Mouse (Mus musculus) heart, embryonic 16.5 days (tissue): Measurements from ENCODE around the gene Fam19a1. TPM values are rescaled to one million over a fixed set of nuclear protein-coding genes. Genes with fewer than 3 reads are reported as not detected.

Experiments
- ATAC-seq: fragments of 200-750 bp; cut with Nextera tagmentation; replicated peaks from 2 replicates; pipeline ENCODE4 v1.8.0; 2017; ENCODE audit warnings: moderate number of reproducible peaks; ENCODE audit not compliant: insufficient read depth, low FRiP score; ENCODE audit errors: extremely low read depth
- H3K27ac ChIP-seq: fragments of 300-500 bp; sonication (generic); 2 replicates; pipeline ENCODE4 v1.5.1; 2014; ENCODE audit warnings: mild to moderate bottlenecking, low read length, control low read depth, moderate library complexity
- H3K27me3 ChIP-seq: fragments of 300-500 bp; sonication (generic); 2 replicates; pipeline ENCODE4 v1.6.1; 2014; ENCODE audit warnings: low read length, mixed read lengths; ENCODE audit not compliant: control insufficient read depth, insufficient read depth
- H3K36me3 ChIP-seq: fragments of 300-500 bp; sonication (generic); 2 replicates; pipeline ENCODE4 v1.6.1; 2014; ENCODE audit not compliant: control insufficient read depth, insufficient read depth
- H3K4me1 ChIP-seq: fragments of 300-500 bp; sonication (generic); 2 replicates; pipeline ENCODE4 v1.6.1; 2014; ENCODE audit warnings: low read length, mixed read lengths; ENCODE audit not compliant: control insufficient read depth, insufficient read depth
- H3K4me2 ChIP-seq: fragments of 300-500 bp; sonication (generic); 2 replicates; pipeline ENCODE4 v1.6.1; 2014; ENCODE audit warnings: low read depth, mild to moderate bottlenecking, control low read depth, low read length
- H3K4me3 ChIP-seq: fragments of 300-500 bp; sonication (generic); 2 replicates; pipeline ENCODE4 v1.5.1; 2014; ENCODE audit warnings: mild to moderate bottlenecking, control low read depth, low read length
- H3K9ac ChIP-seq: fragments of 300-500 bp; sonication (generic); 2 replicates; pipeline ENCODE4 v1.6.1; 2014; ENCODE audit warnings: low read length, control low read depth
- H3K9me3 ChIP-seq: fragments of 300-500 bp; sonication (generic); replicated peaks from 2 replicates; pipeline ENCODE4 v1.6.1; 2016; ENCODE audit warnings: low read length; ENCODE audit not compliant: control insufficient read depth
- WGBS: fragments of 180-500 bp; shearing (Covaris S2); extraction: QIAGEN DNeasy Blood & Tissue Kit; methylation state at CpG from one replicate; pipeline ENCODE4 v1.1.7; 2014; 5-methylcytosine and 5-hydroxymethylcytosine counted together
- polyA plus RNA-seq: library from polyadenylated mRNA; unstranded; fragments of >200 nt; fragmentation: Nextera tagmentation; extraction: Ambion mirVana; gene quantifications from 2 replicates; pipeline ENCODE4 v1.2.1, GENCODE M21; 2015

Gene Fam19a1
- polyA plus RNA-seq, 1 experiment from 2014 or later: 0.32 TPM

DNA sequence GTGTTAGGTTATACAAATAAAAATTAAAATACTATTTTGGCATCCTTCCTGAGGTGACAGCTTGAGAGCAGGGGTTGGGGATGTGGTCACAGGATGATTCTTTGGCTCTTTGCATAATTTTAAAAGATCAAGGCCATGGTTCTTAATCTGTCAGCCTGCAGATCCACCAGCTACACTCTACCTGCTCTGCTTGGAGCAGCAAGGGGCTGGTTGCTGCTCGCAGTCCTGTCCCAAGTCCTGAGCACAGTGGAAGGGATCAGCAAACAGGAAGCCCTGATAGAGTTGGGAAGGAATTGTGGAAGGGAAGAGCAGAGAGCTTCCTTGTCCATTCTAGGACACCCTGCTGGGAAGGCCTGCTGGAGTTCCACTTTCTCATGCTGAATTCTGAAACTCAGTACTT lies 320.9 kb downstream of the Fam19a1 start:
- WGBS: 67% methylated on average over 1 of the region's 1 CpGs
- no peaks in the 10 kb centered on the region for H3K36me3 ChIP-seq
- no peak overlapping the region for H3K27ac ChIP-seq
- no peaks in the 10 kb centered on the region for H3K27me3 ChIP-seq
- H3K4me3 ChIP-seq: no peak overlapping the region
- no peak for ATAC-seq
- H3K9me3 ChIP-seq: no peaks in the 10 kb centered on the region
- H3K4me2 ChIP-seq: no peak overlapping the region
- H3K9ac ChIP-seq: no peak overlapping the region
- no peaks in the 10 kb centered on the region for H3K4me1 ChIP-seq

DNA sequence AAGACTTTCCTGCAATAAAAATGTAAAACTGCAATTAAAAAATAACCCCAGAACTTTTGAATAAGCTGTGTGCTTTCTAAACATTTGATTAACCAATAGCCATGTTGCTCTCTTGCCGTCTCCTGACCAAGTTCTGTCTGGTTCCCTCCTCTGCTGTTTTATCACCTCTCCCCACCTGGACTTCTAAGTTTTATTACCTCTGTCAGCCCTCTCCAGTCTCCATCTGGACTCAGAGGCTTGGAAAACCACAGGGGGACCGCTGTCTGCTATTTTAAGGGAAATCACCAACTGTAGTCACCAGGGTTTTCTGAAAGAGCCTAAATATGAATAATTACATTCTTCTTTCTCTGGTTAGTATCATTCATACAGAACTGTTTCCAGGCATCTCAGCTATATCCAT lies 322.6 kb downstream of the Fam19a1 start:
- H3K9ac ChIP-seq: no peak overlapping the region
- ATAC-seq: no peak
- H3K27ac ChIP-seq: no peak overlapping the region
- H3K9me3 ChIP-seq: no peaks in the 10 kb centered on the region
- no peaks in the 10 kb centered on the region for H3K27me3 ChIP-seq
- no peak overlapping the region for H3K4me2 ChIP-seq
- H3K4me1 ChIP-seq: no peaks in the 10 kb centered on the region
- no peak overlapping the region for H3K4me3 ChIP-seq
- 69% methylated on average over 2 of the region's 2 CpGs for WGBS
- H3K36me3 ChIP-seq: no peaks in the 10 kb centered on the region

DNA sequence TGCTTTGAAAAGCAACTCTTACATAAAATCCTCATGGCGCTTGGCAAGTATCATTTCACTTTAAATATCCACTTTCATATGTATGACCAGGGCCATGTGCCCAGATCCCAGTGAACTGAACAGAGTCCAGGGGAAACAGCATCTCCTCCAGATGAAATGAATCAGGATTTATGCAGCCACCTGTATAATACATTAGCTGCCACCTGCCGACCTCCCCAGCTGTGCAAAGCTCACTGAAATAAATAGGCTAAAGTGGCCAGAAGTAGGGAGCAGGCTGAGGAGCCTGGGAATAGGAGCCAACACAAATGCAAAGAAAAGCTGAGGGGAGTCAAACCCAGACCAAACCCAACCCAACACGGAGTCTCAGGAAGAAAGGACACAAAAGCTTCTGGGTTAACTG lies 324.9 kb downstream of the Fam19a1 start:
- H3K27ac ChIP-seq: no peak overlapping the region
- no peaks in the 10 kb centered on the region for H3K9me3 ChIP-seq
- 69% methylated on average over 3 of the region's 3 CpGs for WGBS
- H3K4me3 ChIP-seq: no peak overlapping the region
- no peak overlapping the region for H3K4me2 ChIP-seq
- H3K4me1 ChIP-seq: no peaks in the 10 kb centered on the region
- H3K36me3 ChIP-seq: no peaks in the 10 kb centered on the region
- no peak overlapping the region for H3K9ac ChIP-seq
- H3K27me3 ChIP-seq: no peaks in the 10 kb centered on the region
- no peak for ATAC-seq

DNA sequence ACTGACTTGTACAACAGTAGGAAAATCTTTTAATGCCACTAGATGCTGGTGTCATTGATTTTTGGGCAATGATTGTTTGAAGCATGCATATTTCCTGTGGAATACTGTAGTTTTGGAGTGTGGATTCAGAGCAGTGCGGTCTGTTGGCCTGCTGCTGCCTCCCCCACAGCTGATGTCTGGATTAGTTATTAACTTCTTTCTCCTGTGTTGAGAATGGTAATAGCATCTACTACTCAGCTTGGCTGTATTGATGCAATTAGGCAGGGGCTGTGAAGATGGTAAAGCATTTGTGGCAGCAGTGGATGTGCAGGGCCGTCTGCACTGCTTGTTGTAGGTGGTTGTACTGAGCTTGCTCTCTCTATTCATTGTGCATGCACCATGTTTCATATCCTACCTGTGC lies 326.5 kb downstream of the Fam19a1 start:
- no peaks in the 10 kb centered on the region for H3K36me3 ChIP-seq
- H3K9me3 ChIP-seq: no peaks in the 10 kb centered on the region
- no peaks in the 10 kb centered on the region for H3K27me3 ChIP-seq
- no peak overlapping the region for H3K4me3 ChIP-seq
- H3K4me2 ChIP-seq: no peak overlapping the region
- ATAC-seq: no peak
- 73% methylated on average over 2 of the region's 2 CpGs for WGBS
- H3K27ac ChIP-seq: no peak overlapping the region
- no peak overlapping the region for H3K9ac ChIP-seq
- H3K4me1 ChIP-seq: no peaks in the 10 kb centered on the region

DNA sequence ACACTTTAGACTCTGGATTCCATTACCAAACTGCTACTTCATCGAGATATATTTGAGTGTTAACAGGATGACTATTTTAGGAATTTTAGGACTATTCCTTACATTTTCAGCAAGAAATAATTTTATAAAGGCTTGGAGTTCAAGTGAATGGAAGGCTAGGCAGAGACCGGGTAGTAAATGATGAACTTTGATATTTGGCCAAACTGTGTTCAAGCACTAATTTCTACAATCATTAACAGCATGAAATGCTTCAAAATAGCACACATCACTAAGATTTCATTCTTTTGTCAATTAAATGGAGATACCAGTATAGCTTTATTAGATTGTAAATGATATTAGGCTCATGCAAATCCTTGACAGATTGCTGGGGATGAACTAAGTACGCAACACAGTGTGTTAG lies 329.0 kb downstream of the Fam19a1 start:
- Histone ChIP-seq H3K9me3 (no peaks in the 10 kb centered on the region), H3K27me3 (no peaks in the 10 kb centered on the region), H3K4me1 (no peaks in the 10 kb centered on the region), H3K4me3 (no peak overlapping the region), H3K4me2 (no peak overlapping the region), H3K27ac (no peak overlapping the region), H3K9ac (no peak overlapping the region), H3K36me3 (no peaks in the 10 kb centered on the region)
- WGBS: 80% methylated on average over 3 of the region's 3 CpGs
- no peak for ATAC-seq

DNA sequence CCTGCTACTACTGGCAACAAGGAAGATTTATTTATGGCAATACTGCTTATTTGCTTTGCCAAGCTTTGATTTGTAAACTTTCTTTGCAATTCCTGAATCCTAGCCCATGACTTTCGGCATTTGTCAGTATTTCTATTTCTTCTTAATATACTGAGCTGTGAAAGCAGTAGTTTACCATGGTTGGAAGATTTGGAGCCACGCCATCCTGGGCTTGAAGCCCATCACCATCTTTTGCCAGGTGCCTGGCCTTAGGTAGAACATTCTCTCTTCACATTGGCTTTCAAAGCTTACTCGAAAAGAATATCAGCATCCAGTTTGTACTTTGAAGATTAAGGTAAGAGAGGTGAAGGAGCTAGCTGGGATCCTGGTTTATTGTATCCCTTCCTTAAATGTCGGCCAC lies 334.5 kb downstream of the Fam19a1 start:
- H3K4me2 ChIP-seq: no peak overlapping the region
- H3K4me3 ChIP-seq: no peak overlapping the region
- ATAC-seq: no peak
- H3K36me3 ChIP-seq: no peaks in the 10 kb centered on the region
- H3K9ac ChIP-seq: no peak overlapping the region
- no peaks in the 10 kb centered on the region for H3K9me3 ChIP-seq
- no peaks in the 10 kb centered on the region for H3K27me3 ChIP-seq
- H3K4me1 ChIP-seq: no peaks in the 10 kb centered on the region
- 76% methylated on average over 4 of the region's 4 CpGs for WGBS
- H3K27ac ChIP-seq: no peak overlapping the region

DNA sequence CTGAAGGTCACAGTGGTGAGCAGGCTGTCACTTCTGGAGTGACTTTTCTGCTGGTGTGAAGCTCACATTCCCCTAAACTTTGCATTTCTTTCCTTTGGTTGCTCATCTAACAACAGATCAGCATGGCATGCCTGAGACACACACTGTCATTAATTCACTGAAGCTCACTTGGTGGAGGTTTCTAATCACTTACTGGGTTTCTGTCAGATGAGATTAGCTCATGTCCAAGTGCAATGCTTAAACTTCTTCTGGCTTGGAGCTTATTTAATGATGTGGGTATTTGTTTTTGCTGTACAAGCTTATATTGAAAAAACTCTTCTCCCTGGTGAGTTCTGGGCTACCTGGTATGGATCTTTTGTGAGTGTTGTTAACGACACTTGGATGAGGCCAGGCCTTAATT lies 343.3 kb downstream of the Fam19a1 start:
- ATAC-seq: no peak
- Histone ChIP-seq H3K36me3 (no peaks in the 10 kb centered on the region), H3K4me3 (no peak overlapping the region), H3K4me1 (no peaks in the 10 kb centered on the region; the same call in 1 of the 2 replicates), H3K9ac (no peak overlapping the region), H3K27ac (no peak overlapping the region), H3K4me2 (no peak overlapping the region), H3K9me3 (no peaks in the 10 kb centered on the region), H3K27me3 (no peaks in the 10 kb centered on the region)
- WGBS: 57% methylated on average over 1 of the region's 1 CpGs

DNA sequence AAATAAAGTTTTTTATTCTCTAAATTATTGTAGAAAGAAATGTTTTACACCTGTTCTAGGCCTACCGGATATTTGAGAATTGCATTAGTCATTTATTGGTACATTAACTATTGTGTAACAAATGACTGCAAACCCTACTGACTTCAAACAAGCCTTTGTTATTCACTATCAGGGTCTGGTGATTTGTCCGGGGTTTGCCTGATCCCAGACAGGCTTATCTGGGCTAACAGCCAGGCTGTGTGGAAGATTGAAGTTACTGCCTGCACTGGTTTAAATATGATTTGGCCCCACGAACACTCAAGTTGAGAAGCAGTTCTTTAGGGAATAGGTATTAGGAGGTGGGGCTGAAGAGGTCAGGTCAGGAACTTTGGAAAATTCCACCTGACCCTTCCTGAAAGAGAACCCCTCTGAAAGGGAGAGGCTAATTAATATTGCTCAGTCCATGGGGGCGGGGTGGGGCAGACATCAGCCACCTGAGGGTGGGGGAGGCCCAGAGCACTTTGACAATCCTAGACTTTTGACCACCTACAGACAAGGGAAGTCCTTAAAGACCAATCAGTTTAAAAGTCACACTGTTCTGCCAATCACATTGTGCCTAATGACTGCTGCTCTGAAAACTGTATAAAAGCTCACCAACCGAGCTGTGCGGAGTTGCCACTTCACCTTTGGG lies 344.8 kb downstream of the Fam19a1 start:
- no peak for ATAC-seq
- H3K27me3 ChIP-seq: no peaks in the 10 kb centered on the region
- H3K4me3 ChIP-seq: no peak overlapping the region
- H3K4me1 ChIP-seq: no peaks in the 10 kb centered on the region; the same call in 1 of the 2 replicates
- H3K9ac ChIP-seq: no peak overlapping the region
- H3K27ac ChIP-seq: no peak overlapping the region
- H3K36me3 ChIP-seq: no peaks in the 10 kb centered on the region
- no peaks in the 10 kb centered on the region for H3K9me3 ChIP-seq
- H3K4me2 ChIP-seq: no peak overlapping the region
- WGBS: 55% methylated on average over 6 of the region's 6 CpGs

DNA sequence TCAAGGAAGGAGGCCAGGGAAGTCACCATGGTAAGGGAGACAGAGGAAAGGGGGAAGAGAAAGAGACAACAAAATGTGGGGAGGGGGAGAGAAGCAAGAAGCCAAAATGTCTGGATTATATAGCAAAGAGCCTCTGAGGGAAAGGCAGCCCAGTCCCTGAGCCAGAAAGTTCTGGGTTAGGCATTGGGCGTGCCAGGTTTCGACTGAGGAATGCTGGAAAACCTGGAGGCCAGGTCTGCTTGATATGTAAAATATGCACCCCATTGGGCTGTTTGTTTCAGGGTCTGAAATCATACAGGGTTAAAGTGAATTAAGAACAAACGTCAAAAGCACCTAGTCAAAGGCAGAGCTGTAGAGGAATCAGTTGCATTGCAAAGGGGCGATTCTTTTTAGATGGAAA lies 346.1 kb downstream of the Fam19a1 start:
- 54% methylated on average over 4 of the region's 4 CpGs for WGBS
- no peaks in the 10 kb centered on the region for H3K36me3 ChIP-seq
- H3K4me1 ChIP-seq: no peaks in the 10 kb centered on the region; the same call in 1 of the 2 replicates
- ATAC-seq: no peak
- no peak overlapping the region for H3K9ac ChIP-seq
- H3K9me3 ChIP-seq: no peaks in the 10 kb centered on the region
- H3K4me2 ChIP-seq: no peak overlapping the region
- no peak overlapping the region for H3K27ac ChIP-seq
- H3K4me3 ChIP-seq: no peak overlapping the region
- no peaks in the 10 kb centered on the region for H3K27me3 ChIP-seq
